Mouse (Mus musculus) liver, adult (tissue): ENCODE measurements around the gene Nexn.

Source experiments
- GATA4 ChIP-seq: IDR thresholded peaks from 2 replicates; pipeline ENCODE4 v1.6.1; 2014; ENCODE audit warnings: mild to moderate bottlenecking, low read length; ENCODE audit not compliant: insufficient replicate concordance

Gene Nexn

GRCm38 (mm10) chr3:152266036-152266421 is at the start of gene Nexn:
Nexn (minus strand) TSS chr3:152266350.
- TF ChIP-seq GATA4 = no peak

DNA sequence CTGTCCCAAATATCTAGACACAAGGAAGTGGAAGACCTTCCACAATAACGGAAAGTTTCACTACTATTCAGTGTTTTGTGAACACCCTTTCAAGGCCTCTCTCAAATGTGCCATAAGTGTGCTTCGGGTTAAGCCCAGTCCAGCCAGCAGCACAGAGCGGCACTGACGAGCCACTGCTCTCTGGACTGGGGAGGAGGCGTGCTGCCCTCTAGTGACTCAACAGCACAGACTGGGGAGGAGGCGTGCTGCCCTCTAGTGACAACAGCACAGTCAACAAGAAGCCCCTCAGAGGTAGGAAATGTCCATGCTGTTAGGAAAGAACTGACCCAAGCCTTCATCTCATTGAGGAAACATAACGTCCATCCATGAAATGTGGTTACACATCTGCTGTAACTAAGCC is 49.5 kb upstream of the Nexn start:
- TF ChIP-seq GATA4 = no peak

GRCm38 (mm10) chr3:152309250-152309645 is 43.1 kb upstream of the Nexn start:
- TF ChIP-seq GATA4 = no peak

DNA sequence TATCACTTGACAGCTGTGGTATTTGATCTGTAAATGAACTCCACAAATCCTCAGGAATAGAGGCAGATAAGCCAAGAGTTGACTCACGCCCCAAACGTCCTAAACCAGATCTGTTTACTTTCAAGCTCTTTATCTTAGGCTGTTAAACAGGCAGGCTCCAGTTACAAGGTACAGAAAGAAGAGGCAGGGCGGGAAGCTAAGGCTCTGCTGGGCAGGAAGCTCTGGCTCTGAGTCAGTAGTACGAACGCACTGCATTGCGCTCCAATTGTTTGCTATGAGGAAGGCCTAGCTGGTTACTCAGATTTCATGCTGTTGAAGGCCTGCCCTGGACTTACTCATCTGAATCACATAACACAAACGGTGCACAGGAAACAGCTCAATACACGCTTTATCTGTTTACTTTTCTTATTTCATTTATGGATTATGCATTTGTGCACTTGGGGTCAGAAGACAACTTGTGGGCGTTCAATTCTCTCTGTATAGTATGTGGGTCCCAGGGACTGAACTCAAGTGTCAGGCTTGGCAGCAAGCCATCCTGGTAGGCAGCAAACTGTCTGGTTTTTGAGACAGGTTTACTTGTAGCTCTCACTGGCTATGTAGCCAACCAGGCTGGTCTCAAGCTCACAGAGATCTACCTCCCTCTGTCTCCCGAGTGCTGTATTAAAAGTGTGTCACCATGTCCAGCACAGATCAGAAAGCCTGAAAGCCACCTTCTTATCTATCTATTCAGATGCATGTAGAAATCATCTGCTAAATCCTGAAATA is 42.5 kb upstream of the Nexn start:
- no peak for TF ChIP-seq GATA4

DNA sequence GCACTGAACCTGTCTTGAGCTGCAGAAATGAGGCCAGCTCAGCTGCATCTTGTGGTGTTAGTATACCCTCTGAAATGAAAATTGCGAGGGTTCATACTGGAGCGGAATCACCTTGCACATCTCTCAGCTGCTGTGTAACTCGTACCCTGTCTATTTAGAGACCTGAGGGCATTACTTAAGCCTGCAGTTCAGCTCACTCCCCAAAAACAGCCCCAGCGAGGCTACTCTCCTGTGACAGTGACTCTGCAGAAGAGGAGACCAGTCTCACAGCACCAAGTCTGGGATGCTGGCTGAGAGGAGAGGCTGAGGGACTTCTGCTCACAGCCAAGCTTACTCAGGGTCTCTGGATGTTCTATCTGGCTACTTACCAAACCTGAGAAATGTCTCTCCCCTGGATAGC is 39.8 kb upstream of the Nexn start:
- no peak for TF ChIP-seq GATA4

GRCm38 (mm10) chr3:152305080-152305479 is 38.9 kb upstream of the Nexn start:
- TF ChIP-seq GATA4 = no peak

GRCm38 (mm10) chr3:152304093-152304815 is 38.1 kb upstream of the Nexn start:
- no peak for TF ChIP-seq GATA4

DNA sequence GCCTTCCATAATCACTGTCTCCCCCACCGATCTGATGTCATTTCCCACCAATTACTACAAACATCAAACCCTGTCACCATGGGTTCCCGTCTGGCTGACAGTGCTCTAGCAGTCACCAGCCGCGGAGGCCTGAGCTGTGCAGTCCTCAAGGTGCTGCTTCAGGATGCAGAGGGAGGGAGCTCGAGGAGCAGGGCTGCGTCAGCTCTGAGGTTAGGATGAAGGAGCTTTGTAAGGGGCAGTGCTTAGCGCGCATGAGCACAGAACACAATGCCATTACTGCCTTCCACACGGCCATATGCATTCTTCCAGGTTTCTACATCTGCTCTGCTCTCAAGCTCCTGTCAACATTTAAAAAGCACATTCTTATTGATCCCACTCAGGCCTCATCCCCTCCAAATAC is 36.8 kb upstream of the Nexn start:
- no peak for TF ChIP-seq GATA4

DNA sequence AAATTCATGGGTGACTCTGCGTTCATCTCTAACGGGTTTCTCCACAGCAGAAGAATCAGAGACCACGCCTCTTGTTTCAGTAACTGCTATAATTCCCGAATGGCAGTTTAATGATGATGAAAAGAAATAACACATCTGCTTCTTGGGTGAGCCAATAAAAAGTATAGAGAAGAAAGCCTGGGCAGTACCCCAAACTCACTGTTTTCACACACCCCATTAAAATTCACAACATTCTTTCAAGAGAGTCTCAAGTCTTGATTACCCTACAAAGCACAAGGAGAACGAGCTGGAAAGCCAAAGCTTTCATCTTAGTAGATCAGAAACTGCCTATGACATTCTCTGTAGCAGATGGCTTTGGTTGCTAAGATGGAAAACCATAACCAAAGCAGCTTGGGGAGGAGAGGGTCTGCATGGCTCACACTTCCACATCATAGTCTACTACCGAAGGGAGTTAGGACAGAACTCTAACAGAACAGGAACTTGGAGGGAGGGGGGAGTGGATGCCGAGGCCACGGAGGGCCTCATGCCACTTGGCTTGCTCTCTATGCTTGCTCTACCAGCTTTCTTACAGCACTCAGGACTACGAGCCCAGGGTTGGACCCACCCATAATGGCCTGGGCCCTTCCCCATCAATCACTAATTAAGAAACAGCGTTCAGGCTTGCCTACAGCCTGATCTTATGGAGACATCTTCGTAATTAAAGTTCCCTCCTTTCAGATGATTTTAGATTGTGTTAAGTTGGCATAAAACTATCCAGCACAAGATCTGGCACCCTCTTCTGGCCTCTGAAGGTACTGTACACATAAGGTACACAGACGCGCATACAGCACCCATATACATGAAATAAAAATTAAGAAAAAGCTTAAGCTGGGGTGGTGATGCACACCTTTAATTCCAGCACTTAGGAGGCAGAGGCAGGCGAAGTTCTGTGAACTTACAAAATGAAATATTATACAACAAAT is 34.5 kb upstream of the Nexn start:
- no peak for TF ChIP-seq GATA4

DNA sequence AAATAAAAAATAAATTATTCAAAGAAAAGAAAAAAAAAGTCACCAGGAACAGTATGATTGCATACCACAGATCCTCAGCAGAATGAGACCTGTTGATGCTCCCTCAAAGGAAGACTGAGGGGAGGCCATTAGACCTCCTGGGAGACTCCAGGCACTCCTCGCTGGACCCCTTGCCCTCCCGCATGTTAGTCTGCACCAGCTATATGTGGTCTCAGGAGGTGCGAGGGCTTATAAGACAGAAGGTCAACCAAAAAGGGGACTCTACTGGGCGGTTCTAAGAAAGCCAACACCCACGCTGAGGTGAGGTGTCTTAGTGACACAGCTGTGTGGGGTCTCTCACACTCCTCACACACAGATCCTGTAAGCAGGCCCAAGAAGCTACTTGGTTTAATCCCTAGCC is 29.7 kb upstream of the Nexn start:
- no peak for TF ChIP-seq GATA4

DNA sequence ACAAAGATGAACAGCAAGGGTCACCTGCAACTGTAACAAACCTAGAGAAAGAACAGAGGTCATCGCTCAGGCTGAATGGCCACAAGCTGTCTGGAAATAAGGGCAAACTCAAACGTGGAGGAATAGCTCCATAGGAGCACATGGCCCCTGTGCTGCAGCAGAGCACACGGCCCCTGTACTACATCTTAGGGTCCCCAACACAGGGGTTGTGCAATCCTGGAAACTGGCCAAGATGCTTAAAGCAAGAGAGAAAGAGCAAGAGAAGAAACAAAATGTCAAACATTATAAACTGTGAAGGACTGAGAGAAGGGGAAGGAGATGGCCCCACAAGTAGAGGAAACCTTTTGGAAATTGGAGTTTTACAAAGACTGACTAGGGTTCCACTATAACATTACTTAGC is 28.2 kb upstream of the Nexn start:
- TF ChIP-seq GATA4 = no peak

DNA sequence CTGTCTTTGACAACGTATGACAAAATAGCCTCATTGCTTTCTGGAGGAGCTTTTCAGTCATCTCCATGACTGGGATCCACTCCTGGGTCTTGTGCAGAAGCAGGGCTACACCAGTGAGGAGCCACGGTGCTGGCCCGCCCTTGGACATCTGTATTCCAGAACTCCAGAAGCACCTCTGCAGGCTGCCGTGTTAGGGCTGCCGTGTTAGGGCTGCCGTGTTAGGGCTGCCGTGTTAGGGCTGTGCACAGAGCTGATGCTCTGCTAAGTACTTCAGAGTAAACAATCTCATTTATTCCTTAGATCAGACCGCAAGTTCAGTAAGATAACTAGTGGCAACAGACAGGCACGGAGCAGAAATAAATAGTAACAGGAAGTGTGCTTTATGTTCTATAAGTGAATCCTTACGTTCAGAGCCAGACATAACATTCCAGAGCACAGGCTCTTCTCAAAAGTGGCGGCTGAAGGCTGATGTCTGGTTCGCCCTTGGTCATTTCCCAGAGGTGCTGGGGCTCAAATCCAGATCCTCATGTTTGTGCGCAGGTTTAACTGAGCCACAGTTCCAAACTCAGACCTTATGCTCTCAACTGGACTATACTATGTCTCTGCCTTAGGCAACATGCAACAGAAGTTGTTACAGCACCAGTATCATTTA is 27.5 kb upstream of the Nexn start:
- TF ChIP-seq GATA4 = no peak

GRCm38 (mm10) chr3:152291895-152292294 is 25.7 kb upstream of the Nexn start:
- TF ChIP-seq GATA4 = no peak

GRCm38 (mm10) chr3:152290175-152290798 is 24.1 kb upstream of the Nexn start:
- TF ChIP-seq GATA4 = no peak

GRCm38 (mm10) chr3:152288740-152289139 is 22.6 kb upstream of the Nexn start:
- TF ChIP-seq GATA4 = no peak
